Mouse (Mus musculus): Measurements from ENCODE around the gene Syne2. TPM values are rescaled to one million over a fixed set of nuclear protein-coding genes. Genes with fewer than 3 reads are reported as not detected.

The Syne2 gene
- 8.2 TPM for polyA plus RNA-seq (2014; fragmentation: Illumina TruSeq; extraction: RNeasy Lipid Tissue Mini Kit (QIAGEN cat#74804); ENCODE audit: low read depth, low replicate concordance)

GRCm38 (mm10) chr12:75817959-75818452 lies at the start of gene Syne2:
Syne2 (plus strand) TSS chr12:75818134.

Other genes starting within 250 kb of the Syne2 start
- 43.4 TPM for gene Ppp2r5e, start 221.9 kb upstream of the Syne2 start, polyA plus RNA-seq (2014; fragmentation: Illumina TruSeq; extraction: RNeasy Lipid Tissue Mini Kit (QIAGEN cat#74804); ENCODE audit: low read depth, low replicate concordance)
- gene Wdr89, start 148.6 kb upstream of the Syne2 start, polyA plus RNA-seq (2014; fragmentation: Illumina TruSeq; extraction: RNeasy Lipid Tissue Mini Kit (QIAGEN cat#74804); ENCODE audit: low read depth, low replicate concordance), result 3.7 TPM
- gene Sgpp1, start 82.4 kb upstream of the Syne2 start, polyA plus RNA-seq (2014; fragmentation: Illumina TruSeq; extraction: RNeasy Lipid Tissue Mini Kit (QIAGEN cat#74804); ENCODE audit: low read depth, low replicate concordance), result 89.2 TPM